Mouse (Mus musculus): ENCODE data around the gene Zfyve9. TPM values are rescaled to one million over a fixed set of nuclear protein-coding genes. Genes with fewer than 3 reads are reported as not detected.

Gene Zfyve9
- polyA plus RNA-seq, 2 experiments = 0.32 to 0.56 TPM

GRCm38 (mm10) chr4:108638752-108639151, 141.8 kb downstream of the Zfyve9 start:
- H3K36me3 ChIP-seq (replicated peaks; ENCODE audit: control insufficient read depth, insufficient read depth, low read depth) = no peaks in the 10 kb centered on the region
- DNase-seq (ENCODE audit: low read depth in 3 of 3, low spot score in 3 of 3) = peak in 2 of 3 experiments; percentile 22 to 24
- no peak overlapping the region for H3K27ac ChIP-seq
- no peak overlapping the region for H3K4me3 ChIP-seq (ENCODE audit: insufficient read depth in 1 of 2, low read depth in 2 of 2, low read length in 2 of 2)
- no peak overlapping the region for H3K9ac ChIP-seq (replicated peaks)
- no peaks in the 10 kb centered on the region for H3K27me3 ChIP-seq (ENCODE audit: control insufficient read depth, insufficient read depth, low read length)
- no peaks in the 10 kb centered on the region for H3K9me3 ChIP-seq (ENCODE audit: control insufficient read depth, low read length)
- H3K4me1 ChIP-seq (replicated peaks; ENCODE audit: control insufficient read depth in 2 of 2, insufficient read depth in 2 of 2, low read length in 1 of 2) = peaks cover 11 to 15% of the 10 kb centered on the region in 2 experiments
- H3K4me2 ChIP-seq (ENCODE audit: low read depth) = no peak overlapping the region
- 26% methylated on average over 5 of the region's 5 CpGs for WGBS (ENCODE audit: insufficient replicate concordance)
- ATAC-seq (ENCODE audit: insufficient read depth) = peak; percentile 61; the same call in 1 of the 2 replicates
- TF ChIP-seq EP300 (IDR thresholded peaks at IDR 0.05; ENCODE audit: low read depth) (peak; percentile 41; the same call in 1 of the 2 replicates), CTCF (IDR thresholded peaks at IDR 0.05; ENCODE audit: low read depth) (no peak)

GRCm38 (mm10) chr4:108637721-108638120, 142.9 kb downstream of the Zfyve9 start:
- WGBS (ENCODE audit: insufficient replicate concordance) = 77% methylated on average over 3 of the region's 3 CpGs
- Histone ChIP-seq H3K4me1 (replicated peaks; ENCODE audit: control insufficient read depth in 2 of 2, insufficient read depth in 2 of 2, low read length in 1 of 2) (peaks cover 11 to 15% of the 10 kb centered on the region in 2 experiments), H3K9me3 (ENCODE audit: control insufficient read depth, low read length) (no peaks in the 10 kb centered on the region), H3K4me2 (ENCODE audit: low read depth) (no peak overlapping the region), H3K27ac (no peak overlapping the region), H3K9ac (replicated peaks) (no peak overlapping the region), H3K4me3 (ENCODE audit: insufficient read depth in 1 of 2, low read depth in 2 of 2, low read length in 2 of 2) (no peak overlapping the region), H3K36me3 (replicated peaks; ENCODE audit: control insufficient read depth, insufficient read depth, low read depth) (no peaks in the 10 kb centered on the region), H3K27me3 (ENCODE audit: control insufficient read depth, insufficient read depth, low read length) (no peaks in the 10 kb centered on the region)
- ATAC-seq (ENCODE audit: insufficient read depth) = no peak
- DNase-seq (ENCODE audit: low read depth in 3 of 3, low spot score in 3 of 3) = no peak
- TF ChIP-seq EP300 (IDR thresholded peaks at IDR 0.05; ENCODE audit: low read depth) = no peak
- no peak for TF ChIP-seq CTCF (IDR thresholded peaks at IDR 0.05; ENCODE audit: low read depth)

GRCm38 (mm10) chr4:108635101-108635500, 145.5 kb downstream of the Zfyve9 start:
- no peak overlapping the region for H3K4me3 ChIP-seq (ENCODE audit: insufficient read depth in 1 of 2, low read depth in 2 of 2, low read length in 2 of 2)
- no peaks in the 10 kb centered on the region for H3K9me3 ChIP-seq (ENCODE audit: control insufficient read depth, low read length)
- peaks cover 11 to 15% of the 10 kb centered on the region in 2 experiments for H3K4me1 ChIP-seq (replicated peaks; ENCODE audit: control insufficient read depth in 2 of 2, insufficient read depth in 2 of 2, low read length in 1 of 2)
- peaks cover 7% of the 10 kb centered on the region; the same call in 1 of the 2 replicates for H3K36me3 ChIP-seq (replicated peaks; ENCODE audit: control insufficient read depth, insufficient read depth, low read depth)
- no peak for TF ChIP-seq CTCF (IDR thresholded peaks at IDR 0.05; ENCODE audit: low read depth)
- TF ChIP-seq EP300 (IDR thresholded peaks at IDR 0.05; ENCODE audit: low read depth) = no peak
- DNase-seq (ENCODE audit: low read depth in 3 of 3, low spot score in 3 of 3) = no peak
- H3K4me2 ChIP-seq (ENCODE audit: low read depth) = no peak overlapping the region
- H3K27ac ChIP-seq = no peak overlapping the region
- H3K27me3 ChIP-seq (ENCODE audit: control insufficient read depth, insufficient read depth, low read length) = no peaks in the 10 kb centered on the region
- H3K9ac ChIP-seq (replicated peaks) = no peak overlapping the region
- no peak for ATAC-seq (ENCODE audit: insufficient read depth)

GRCm38 (mm10) chr4:108634696-108635095, 145.9 kb downstream of the Zfyve9 start:
- whole genome bisulfite sequencing (ENCODE audit: insufficient replicate concordance) = 65% methylated on average over 4 of the region's 4 CpGs
- H3K36me3 ChIP-seq (replicated peaks; ENCODE audit: control insufficient read depth, insufficient read depth, low read depth) = peaks cover 8% of the 10 kb centered on the region; the same call in 1 of the 2 replicates
- no peak for ATAC-seq (ENCODE audit: insufficient read depth)

GRCm38 (mm10) chr4:108633703-108634102, 146.9 kb downstream of the Zfyve9 start:
- H3K4me3 ChIP-seq (ENCODE audit: insufficient read depth in 1 of 2, low read depth in 2 of 2, low read length in 2 of 2) = no peak overlapping the region
- H3K9ac ChIP-seq (replicated peaks) = no peak overlapping the region
- H3K4me2 ChIP-seq (ENCODE audit: low read depth) = no peak overlapping the region
- no peaks in the 10 kb centered on the region for H3K27me3 ChIP-seq (ENCODE audit: control insufficient read depth, insufficient read depth, low read length)
- H3K36me3 ChIP-seq (replicated peaks; ENCODE audit: control insufficient read depth, insufficient read depth, low read depth) = peaks cover 8% of the 10 kb centered on the region; the same call in 1 of the 2 replicates
- peaks cover 0 to 7% of the 10 kb centered on the region in 2 experiments; a peak in 2 of 4 replicates for H3K4me1 ChIP-seq (replicated peaks; ENCODE audit: control insufficient read depth in 2 of 2, insufficient read depth in 2 of 2, low read length in 1 of 2)
- TF ChIP-seq EP300 (IDR thresholded peaks at IDR 0.05; ENCODE audit: low read depth) (no peak), CTCF (IDR thresholded peaks at IDR 0.05; ENCODE audit: low read depth) (no peak)
- no peaks in the 10 kb centered on the region for H3K9me3 ChIP-seq (ENCODE audit: control insufficient read depth, low read length)
- H3K27ac ChIP-seq = no peak overlapping the region
- ATAC-seq (ENCODE audit: insufficient read depth) (no peak), DNase-seq (ENCODE audit: low read depth in 3 of 3, low spot score in 3 of 3) (no peak)
- 87% methylated on average over 12 of the region's 12 CpGs for WGBS (ENCODE audit: insufficient replicate concordance)

More at GRCm38 (mm10) chr4:108634696-108635095, 145.9 kb downstream of the Zfyve9 start:
- H3K4me2 ChIP-seq (ENCODE audit: low read depth) = no peak overlapping the region
- H3K4me1 ChIP-seq (replicated peaks; ENCODE audit: control insufficient read depth in 2 of 2, insufficient read depth in 2 of 2, low read length in 1 of 2) = peaks cover 8 to 15% of the 10 kb centered on the region in 2 experiments
- no peaks in the 10 kb centered on the region for H3K27me3 ChIP-seq (ENCODE audit: control insufficient read depth, insufficient read depth, low read length)
- TF ChIP-seq CTCF (IDR thresholded peaks at IDR 0.05; ENCODE audit: low read depth) = no peak
- TF ChIP-seq EP300 (IDR thresholded peaks at IDR 0.05; ENCODE audit: low read depth) = no peak
- H3K27ac ChIP-seq = no peak overlapping the region
- no peak for DNase-seq (ENCODE audit: low read depth in 3 of 3, low spot score in 3 of 3)
- H3K9me3 ChIP-seq (ENCODE audit: control insufficient read depth, low read length) = no peaks in the 10 kb centered on the region
- no peak overlapping the region for H3K4me3 ChIP-seq (ENCODE audit: insufficient read depth in 1 of 2, low read depth in 2 of 2, low read length in 2 of 2)
- no peak overlapping the region for H3K9ac ChIP-seq (replicated peaks)
